8 mouse cellular contexts compared by ENCODE assay signal in genomic region chr17:46032257-46032991, GRCm38 (mm10). TPM values are rescaled to one million over a fixed set of nuclear protein-coding genes. Genes with fewer than 3 reads are reported as not detected.
A peak's percentile ranks its signal among the peaks of the same experiment; 100 is the strongest.
DNase-seq lines count a peak whose midpoint lies in the region; ATAC-seq and TF ChIP-seq lines count a peak whose summit lies in the region.

Vegfa (minus strand) TSS chr17:46032369.

- peak; percentile 94 for DNase-seq in gastrocnemius, postnatal 10 days
- DNase-seq in induced T-regulatory cell, adult 2 months (ENCODE audit: low read depth): peak; percentile 92
- DNase-seq in left cerebral cortex, adult 9 months (ENCODE audit: low spot score in 2 of 2): peak; percentile 50 to 91
- DNase-seq in right cerebral cortex, postnatal 14 days: peak; percentile 94
- DNase-seq in urinary bladder, postnatal 36 days (ENCODE audit: low spot score in 2 of 2): peak; percentile 91 to 92

- peak; percentile 73 for ATAC-seq in activated CD4-positive, CD25-positive, alpha-beta regulatory T cell, adult 4 months
- peak; percentile 72 for ATAC-seq in megakaryocyte progenitor cell, adult 5-6 weeks (replicated peaks; ENCODE audit: poor library complexity)

- peak within 1 kb of the TSS; percentile 56 for H3K27ac ChIP-seq in cortical plate, adult 2 months (ENCODE audit: insufficient read depth, low read length)

- TF ChIP-seq POLR2A in cortical plate, adult 2 months (IDR thresholded peaks at IDR 0.05; ENCODE audit: extremely low read depth, insufficient read depth, low read length): peak; percentile 99

- peaks cover 3% of the 10 kb centered on the region; the same call in 1 of the 2 replicates for H3K4me1 ChIP-seq in cortical plate, adult 2 months (ENCODE audit: control insufficient read depth, insufficient read depth, low read length)

- peak within 1 kb of the TSS; percentile 77 for H3K4me3 ChIP-seq in cortical plate, adult 2 months (ENCODE audit: insufficient read depth, low read length)

- TF ChIP-seq CTCF in cortical plate, adult 2 months (IDR thresholded peaks at IDR 0.05; ENCODE audit: extremely low read depth, insufficient read depth, low read length): peak; percentile 96

RNA-seq across cellular contexts. Expression of gene Vegfa, which starts in this region (rescaled TPM):
- polyA plus RNA-seq in activated CD4-positive, CD25-positive, alpha-beta regulatory T cell, adult 4 months (2017; shearing (Covaris generic)): not detected
- polyA plus RNA-seq in cortical plate, adult 2 months (2012; rRNA removed): 138 and 164 TPM in 2 replicates
- total RNA-seq in gastrocnemius, postnatal 10 days (2021): 100 to 1,000 TPM in 1 of 2 experiments, 10 to 100 TPM in 1; 73.8 to 125 TPM
- total RNA-seq in megakaryocyte progenitor cell, adult 5-6 weeks (2015): 32.8 and 38.3 TPM in 2 replicates
- 47.8 and 54.2 TPM in 2 replicates for total RNA-seq in megakaryocyte progenitor cell, adult 5-6 weeks (2017)

Comparison
In these comparisons a context has a peak if more than half of its experiments do, and no peak if none do; other contexts are left out.
1. Peak in every context shown above with its lines: DNase-seq, ATAC-seq, H3K4me3 ChIP-seq and H3K27ac ChIP-seq.
2. RNA of gene Vegfa (polyA plus RNA-seq): 138 to 164 TPM in cortical plate, adult 2 months; not detected in activated CD4-positive, CD25-positive, alpha-beta regulatory T cell, adult 4 months; every median in the first group is over 100 times any median in the second.
3. Peak in ATAC-seq in activated CD4-positive, CD25-positive, alpha-beta regulatory T cell, adult 4 months; RNA of the gene not detected or under 1 TPM.